Mouse (Mus musculus) brain, embryonic 14.5 days (tissue): ENCODE data around the gene Smad6.

Experiments
- CTCF ChIP-seq: fragments of 200-500 bp; IDR thresholded peaks from 2 replicates; pipeline ENCODE4 v1.5.1; 2012; ENCODE audit warnings: inconsistent platforms, mild to moderate bottlenecking, moderate library complexity, borderline replicate concordance; ENCODE audit not compliant: insufficient read depth, insufficient read length; ENCODE audit errors: extremely low read depth
- POLR2A ChIP-seq: fragments of 200-500 bp; IDR thresholded peaks from 2 replicates; pipeline ENCODE4 v1.6.1; 2012; ENCODE audit warnings: mild to moderate bottlenecking, inconsistent platforms, borderline replicate concordance; ENCODE audit not compliant: poor library complexity, insufficient read depth, insufficient read length, severe bottlenecking; ENCODE audit errors: extremely low read depth

- TF ChIP-seq CTCF (no peak), POLR2A (no peak)
These were observed 51.5 kb downstream of the Smad6 start for GRCm38 (mm10) chr9:63970388-63970787.
